Mouse (Mus musculus) neural tube, embryonic 14.5 days (tissue): Measurements from ENCODE around the gene Rbm42. TPM values are rescaled to one million over a fixed set of nuclear protein-coding genes. Genes with fewer than 3 reads are reported as not detected.

Experiments
- ATAC-seq: fragments of 200-750 bp; cut with Nextera tagmentation; 2 replicates; pipeline ENCODE4 v1.8.0; 2017; ENCODE audit warnings: low read depth, mild to moderate bottlenecking, moderate TSS enrichment, moderate library complexity
- H3K27ac ChIP-seq: fragments of 300-500 bp; sonication (generic); 2 replicates; pipeline ENCODE4 v1.5.1; 2014; ENCODE audit warnings: low read depth, mild to moderate bottlenecking, control low read depth, low read length, moderate library complexity, mixed read lengths
- H3K27me3 ChIP-seq: fragments of 300-500 bp; sonication (generic); 2 replicates; pipeline ENCODE4 v1.6.1; 2014; ENCODE audit warnings: low read length; ENCODE audit not compliant: control insufficient read depth, insufficient read depth
- H3K36me3 ChIP-seq: fragments of 300-500 bp; sonication (generic); 2 replicates; pipeline ENCODE4 v1.6.1; 2014; ENCODE audit warnings: low read length, mixed read lengths; ENCODE audit not compliant: control insufficient read depth, insufficient read depth
- H3K4me1 ChIP-seq: fragments of 300-500 bp; sonication (generic); 2 replicates; pipeline ENCODE4 v1.6.1; 2014; ENCODE audit warnings: low read length; ENCODE audit not compliant: control insufficient read depth, insufficient read depth
- H3K4me2 ChIP-seq: fragments of 300-500 bp; sonication (generic); 2 replicates; pipeline ENCODE4 v1.6.1; 2014; ENCODE audit warnings: mild to moderate bottlenecking, low read depth, low read length, control low read depth
- H3K4me3 ChIP-seq: fragments of 300-500 bp; sonication (generic); 2 replicates; pipeline ENCODE4 v1.5.1; 2014; ENCODE audit warnings: low read depth, low read length, control low read depth, mixed read lengths
- H3K9ac ChIP-seq: fragments of 300-500 bp; sonication (generic); replicated peaks from 2 replicates; pipeline ENCODE4 v1.6.1; 2014; ENCODE audit warnings: low read depth, mild to moderate bottlenecking, control low read depth, low read length, mixed read lengths
- H3K9me3 ChIP-seq: fragments of 300-500 bp; sonication (generic); 2 replicates; pipeline ENCODE4 v1.6.1; 2016; ENCODE audit warnings: low read length; ENCODE audit not compliant: control insufficient read depth
- WGBS: fragments of 180-500 bp; shearing (Covaris S2); extraction: QIAGEN DNeasy Blood & Tissue Kit; methylation state at CpG from one replicate; pipeline ENCODE4 v1.1.7; 2014; 5-methylcytosine and 5-hydroxymethylcytosine counted together
- polyA plus RNA-seq: library from polyadenylated mRNA; unstranded; fragments of >200 nt; fragmentation: Nextera tagmentation; extraction: Ambion mirVana; gene quantifications from 2 replicates; pipeline ENCODE4 v1.2.1, GENCODE M21; 2014

Gene Rbm42
- polyA plus RNA-seq, 1 experiment from 2014 or later = 98.3 TPM

DNA sequence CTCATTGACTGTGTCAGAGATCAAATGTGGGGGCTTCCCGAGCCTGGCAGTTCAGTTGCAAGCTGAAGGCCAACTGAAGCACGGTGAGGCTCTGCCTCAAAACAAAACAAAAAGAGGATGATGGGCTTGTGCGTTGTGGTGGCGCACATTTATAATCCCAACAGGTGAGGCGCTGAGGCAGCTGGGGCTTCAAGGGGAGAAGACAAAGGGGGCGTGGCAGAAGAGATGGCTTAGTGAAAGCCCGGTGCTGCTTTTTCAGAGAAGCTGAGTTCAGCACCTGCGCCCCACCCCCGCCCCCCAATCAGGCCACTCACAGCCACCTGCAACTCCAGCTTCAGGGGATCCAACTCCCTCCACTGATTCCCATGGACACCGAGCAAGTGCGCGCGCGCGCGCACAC, 41.6 kb downstream of the Rbm42 start:
- Histone ChIP-seq H3K27me3 (no peaks in the 10 kb centered on the region), H3K36me3 (no peaks in the 10 kb centered on the region), H3K4me1 (no peaks in the 10 kb centered on the region), H3K4me3 (no peak overlapping the region), H3K9me3 (no peaks in the 10 kb centered on the region), H3K27ac (no peak overlapping the region), H3K4me2 (no peak overlapping the region), H3K9ac (no peak overlapping the region)
- WGBS = 48% methylated on average over 16 of the region's 16 CpGs
- no peak for ATAC-seq

DNA sequence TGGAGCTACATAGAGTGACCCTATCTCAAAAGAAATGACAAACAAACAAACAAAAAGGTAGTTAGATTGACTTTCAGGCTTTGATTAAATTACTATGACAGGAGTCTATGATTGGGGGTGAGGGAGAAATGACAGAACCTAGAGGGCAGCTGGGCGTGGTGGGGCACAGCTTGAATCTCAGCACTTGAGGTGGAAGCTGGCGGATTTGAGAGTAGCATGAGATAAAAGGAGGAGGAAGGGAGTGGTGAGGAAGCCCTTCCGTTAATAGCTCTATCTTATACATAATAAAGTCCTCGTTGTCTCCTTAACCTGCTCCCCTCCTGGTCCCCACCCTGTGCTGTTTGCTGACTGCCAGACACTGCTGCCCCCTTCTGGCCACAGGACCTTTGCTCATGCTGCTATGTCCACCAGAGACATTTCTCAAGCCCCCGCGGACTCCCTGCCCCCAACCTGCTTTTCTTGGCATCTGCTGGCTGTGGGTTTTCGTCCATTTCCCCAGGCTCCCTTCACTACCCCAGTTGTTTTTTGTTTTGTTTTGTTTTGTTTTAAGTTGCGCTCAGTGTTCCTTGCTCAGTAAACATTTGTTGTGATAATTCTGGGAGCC, 42.3 kb downstream of the Rbm42 start:
- no peak; the same call in 1 of the 2 replicates for ATAC-seq
- WGBS = 26% methylated on average over 8 of the region's 8 CpGs
- Histone ChIP-seq H3K9me3 (no peaks in the 10 kb centered on the region), H3K36me3 (no peaks in the 10 kb centered on the region), H3K27me3 (no peaks in the 10 kb centered on the region), H3K9ac (no peak overlapping the region), H3K4me3 (no peak overlapping the region), H3K4me2 (no peak overlapping the region), H3K27ac (no peak overlapping the region), H3K4me1 (no peaks in the 10 kb centered on the region)

DNA sequence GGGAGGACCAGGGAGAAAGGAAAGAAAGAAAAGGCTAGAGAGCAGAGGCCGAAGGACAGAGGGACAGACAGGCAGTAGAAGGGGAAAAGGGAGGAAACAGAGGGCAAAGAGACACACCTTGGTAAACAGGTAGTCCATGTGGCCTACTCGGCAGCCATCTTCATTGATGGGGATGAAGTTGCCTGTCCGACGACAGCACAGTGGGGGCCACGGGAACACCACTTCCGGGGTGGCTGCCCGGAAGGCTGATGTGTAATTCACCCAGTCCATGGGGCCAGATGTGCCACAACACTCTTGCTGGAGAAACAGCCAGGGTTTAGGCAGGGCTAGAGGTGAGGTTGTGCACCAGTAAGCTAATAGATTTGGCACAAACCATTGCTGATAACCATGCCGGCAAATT, 45.2 kb downstream of the Rbm42 start:
- 93% methylated on average over 8 of the region's 8 CpGs for WGBS
- Histone ChIP-seq H3K27ac (no peak overlapping the region), H3K9me3 (no peaks in the 10 kb centered on the region), H3K4me2 (no peak overlapping the region), H3K27me3 (no peaks in the 10 kb centered on the region), H3K4me3 (no peak overlapping the region), H3K36me3 (no peaks in the 10 kb centered on the region), H3K9ac (no peak overlapping the region), H3K4me1 (0 out of 2 replicates have a peak, but pooled peaks cover 3% of the 10 kb centered on the region)
- ATAC-seq = no peak

DNA sequence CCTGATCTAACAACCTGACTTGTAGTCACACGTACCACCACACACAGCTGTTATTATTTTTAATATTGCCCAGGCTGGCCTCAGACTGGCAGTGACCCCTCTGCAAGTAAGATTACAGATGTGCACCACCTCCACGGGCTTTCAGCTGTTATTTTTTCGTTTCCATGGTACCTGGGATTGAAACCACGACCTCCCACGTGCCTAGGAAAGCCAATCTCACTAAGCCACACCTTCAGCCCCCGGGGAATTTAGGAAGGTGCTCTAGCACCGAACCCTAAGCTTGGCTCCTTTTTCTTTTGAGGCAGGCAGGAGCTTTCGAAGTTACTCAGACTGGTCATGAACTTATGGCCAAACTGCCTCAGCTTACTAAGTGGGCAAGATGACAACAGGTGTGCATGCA, 45.7 kb downstream of the Rbm42 start:
- H3K4me1 ChIP-seq = 0 out of 2 replicates have a peak, but pooled peaks cover 3% of the 10 kb centered on the region
- H3K27me3 ChIP-seq = no peaks in the 10 kb centered on the region
- H3K4me3 ChIP-seq = no peak overlapping the region
- no peak overlapping the region for H3K4me2 ChIP-seq
- ATAC-seq = no peak
- WGBS = 67% methylated on average over 8 of the region's 8 CpGs
- H3K36me3 ChIP-seq = no peaks in the 10 kb centered on the region
- H3K27ac ChIP-seq = no peak overlapping the region
- no peaks in the 10 kb centered on the region for H3K9me3 ChIP-seq
- no peak overlapping the region for H3K9ac ChIP-seq

DNA sequence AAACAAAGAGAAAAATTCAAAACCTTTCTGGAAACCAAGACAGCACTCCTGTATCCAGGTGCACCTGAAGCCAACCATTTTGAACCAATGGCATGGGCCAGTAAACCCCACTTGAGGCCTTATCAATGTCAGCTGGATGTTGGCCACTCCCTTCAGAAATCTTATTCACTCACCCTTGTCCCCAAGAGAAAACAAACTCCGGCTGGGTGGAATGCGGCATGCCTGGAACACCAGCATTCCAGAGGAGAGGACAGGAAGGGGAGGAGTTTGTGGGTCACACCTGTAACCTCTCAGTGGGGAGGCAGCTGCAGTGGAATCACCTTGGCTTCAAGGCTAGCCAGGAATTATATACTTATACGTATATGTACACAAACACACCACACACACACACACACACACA, 47.5 kb downstream of the Rbm42 start:
- Histone ChIP-seq H3K9me3 (no peaks in the 10 kb centered on the region), H3K4me2 (no peak overlapping the region), H3K9ac (no peak overlapping the region), H3K4me1 (0 out of 2 replicates have a peak, but pooled peaks cover 3% of the 10 kb centered on the region), H3K27ac (no peak overlapping the region), H3K4me3 (no peak overlapping the region), H3K27me3 (no peaks in the 10 kb centered on the region), H3K36me3 (no peaks in the 10 kb centered on the region)
- no peak for ATAC-seq
- WGBS = 69% methylated on average over 3 of the region's 3 CpGs

DNA sequence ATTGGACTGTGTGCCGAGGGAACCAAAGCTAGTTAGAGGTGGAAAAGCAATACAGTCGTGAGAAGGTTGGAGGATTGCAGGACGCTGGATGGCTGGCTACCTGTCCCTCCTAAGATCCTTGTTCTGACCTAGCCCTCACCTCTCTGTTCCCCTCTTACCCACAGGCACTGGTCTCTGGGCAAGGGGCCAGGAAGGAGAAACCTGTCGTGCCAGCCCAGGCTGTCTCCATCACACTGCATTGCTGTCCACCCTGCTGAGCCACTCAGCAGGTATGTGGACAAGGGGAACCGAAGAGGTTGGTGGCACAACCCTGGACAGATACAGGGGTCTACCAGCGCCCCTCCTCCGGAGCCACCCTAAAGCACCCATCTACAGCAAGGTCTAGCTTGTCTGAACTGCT, 49.5 kb downstream of the Rbm42 start:
- 0 out of 2 replicates have a peak, but pooled peaks have one; percentile 1 for ATAC-seq
- WGBS = 74% methylated on average over 7 of the region's 7 CpGs
- Histone ChIP-seq H3K4me3 (no peak overlapping the region), H3K9me3 (no peaks in the 10 kb centered on the region), H3K4me1 (0 out of 2 replicates have a peak, but pooled peaks cover 3% of the 10 kb centered on the region), H3K27ac (peak overlapping the region; percentile 44; the same call in 1 of the 2 replicates), H3K4me2 (peak overlapping the region; percentile 37; the same call in 1 of the 2 replicates), H3K36me3 (no peaks in the 10 kb centered on the region), H3K9ac (peak overlapping the region; percentile 28; the same call in 1 of the 2 replicates), H3K27me3 (no peaks in the 10 kb centered on the region)

DNA sequence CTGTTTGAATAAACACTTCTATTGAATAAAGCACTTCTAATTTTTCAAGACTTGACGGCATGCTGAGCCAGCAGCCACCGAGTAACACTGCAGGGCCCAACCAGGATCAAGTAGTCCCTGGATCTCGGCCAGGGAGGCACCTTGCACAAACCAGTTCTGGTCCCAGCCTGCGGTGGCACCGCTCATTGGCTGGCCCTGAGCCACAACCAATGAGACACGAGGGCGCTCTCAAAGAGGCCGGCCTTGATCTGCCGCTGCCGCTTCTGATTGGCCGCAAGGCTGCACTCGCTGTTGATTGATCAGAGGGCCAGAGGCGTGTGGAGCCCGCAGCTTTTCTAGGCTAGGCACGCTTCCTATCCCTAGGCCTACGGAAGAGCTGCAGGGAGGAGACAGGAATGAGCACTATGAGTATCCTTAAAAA, 50.2 kb downstream of the Rbm42 start:
- no peaks in the 10 kb centered on the region for H3K36me3 ChIP-seq
- H3K27ac ChIP-seq = peak overlapping the region; percentile 44; the same call in 1 of the 2 replicates
- no peak overlapping the region for H3K4me3 ChIP-seq
- WGBS = 3% methylated on average over 16 of the region's 16 CpGs
- 0 out of 2 replicates have a peak overlapping the region, but pooled peaks have one; percentile 28 for H3K9ac ChIP-seq
- no peaks in the 10 kb centered on the region for H3K9me3 ChIP-seq
- peak overlapping the region; percentile 37; the same call in 1 of the 2 replicates for H3K4me2 ChIP-seq
- H3K4me1 ChIP-seq = 0 out of 2 replicates have a peak, but pooled peaks cover 3% of the 10 kb centered on the region
- no peaks in the 10 kb centered on the region for H3K27me3 ChIP-seq
- ATAC-seq = peak; percentile 99

DNA sequence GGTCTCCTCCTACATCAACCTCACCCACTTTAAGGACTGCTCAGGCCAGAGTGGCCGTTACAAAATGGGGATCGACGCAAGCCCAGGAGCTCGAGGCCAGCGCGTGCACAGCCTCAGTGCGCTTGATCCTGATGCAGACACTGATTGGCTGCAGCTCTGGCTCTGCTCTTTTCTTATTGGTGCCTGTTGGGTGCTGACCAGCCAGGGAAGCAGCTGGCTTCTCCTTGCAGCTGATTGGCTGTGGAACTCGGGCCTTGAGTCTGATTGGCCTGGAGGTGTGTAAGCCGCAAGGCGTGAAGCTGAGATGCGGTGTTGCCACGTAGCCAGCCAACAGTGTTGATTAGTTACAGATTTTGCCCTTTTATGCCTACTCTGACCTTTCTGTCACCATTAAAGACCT, 51.3 kb downstream of the Rbm42 start, which contains the start of gene Zbtb32:
Gene Zbtb32 (minus strand): TSS at position 124 of the 400 bp plus-strand sequence.
- 94% methylated on average over 12 of the region's 12 CpGs for WGBS
- H3K4me3 ChIP-seq = no peak within 1 kb of the TSS
- no peaks in the 10 kb centered on the region for H3K27me3 ChIP-seq
- H3K27ac ChIP-seq = no peak within 1 kb of the TSS
- H3K4me1 ChIP-seq = 0 out of 2 replicates have a peak, but pooled peaks cover 3% of the 10 kb centered on the region
- ATAC-seq = no peak
- H3K9ac ChIP-seq = 0 out of 2 replicates have a peak within 1 kb of the TSS, but pooled peaks have one; percentile 28
- no peaks in the 10 kb centered on the region for H3K36me3 ChIP-seq
- H3K9me3 ChIP-seq = no peaks in the 10 kb centered on the region
- H3K4me2 ChIP-seq = peak within 1 kb of the TSS; percentile 37; the same call in 1 of the 2 replicates

DNA sequence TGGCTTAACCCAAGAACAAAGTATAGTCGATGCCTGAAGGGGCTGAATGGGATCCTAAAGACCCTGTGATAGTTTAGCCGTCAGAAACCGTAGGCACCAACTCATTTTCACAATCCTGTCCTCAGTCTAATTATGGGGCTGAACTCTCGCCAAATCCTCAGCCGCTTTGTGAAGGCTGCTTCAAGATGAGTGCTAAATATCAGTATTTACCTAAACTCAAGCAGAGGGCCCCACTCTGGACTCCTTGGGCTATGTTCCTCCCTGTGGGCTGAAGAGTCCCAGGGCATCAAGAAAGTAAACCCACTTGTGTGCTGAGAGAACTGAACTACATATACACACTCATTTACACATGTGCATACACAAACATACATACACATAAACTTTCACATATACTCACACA, 53.3 kb downstream of the Rbm42 start:
- Histone ChIP-seq H3K27me3 (no peaks in the 10 kb centered on the region), H3K9me3 (no peaks in the 10 kb centered on the region), H3K27ac (no peak overlapping the region), H3K4me1 (0 out of 2 replicates have a peak, but pooled peaks cover 3% of the 10 kb centered on the region), H3K4me3 (no peak overlapping the region), H3K9ac (no peak overlapping the region), H3K36me3 (no peaks in the 10 kb centered on the region), H3K4me2 (no peak overlapping the region)
- 86% methylated on average over 5 of the region's 5 CpGs for WGBS
- ATAC-seq = no peak
